Mouse (Mus musculus): ENCODE measurements around the gene Ephx1.

The Ephx1 gene

GRCm38 (mm10) chr1:180934467-180935419, 86.0 kb downstream of the Ephx1 start, which contains the start of gene Lefty1:
TSS of gene Lefty1 (plus strand) at chr1:180935022.
- no peak for DNase-seq

- no peak for DNase-seq
Measured at GRCm38 (mm10) chr1:180933659-180934058, 87.0 kb downstream of the Ephx1 start.

GRCm38 (mm10) chr1:180931106-180931505, 89.6 kb downstream of the Ephx1 start:
- no peak for DNase-seq

- DNase-seq, result no peak
Measured at GRCm38 (mm10) chr1:180929599-180929998, 91.1 kb downstream of the Ephx1 start.

- DNase-seq, result no peak
Measured at GRCm38 (mm10) chr1:180926286-180926685, 94.4 kb downstream of the Ephx1 start.
